Mouse (Mus musculus) bone marrow macrophage, adult 2 months (primary cell): ENCODE measurements around the gene Zswim5.

ENCODE experiments used
- CTCF ChIP-seq: IDR thresholded peaks from 2 replicates; pipeline ENCODE4 v1.5.1; 2012; ENCODE audit warnings: low read depth, mild to moderate bottlenecking, low read length, moderate library complexity
- POLR2A ChIP-seq: IDR thresholded peaks from 2 replicates; pipeline ENCODE4 v1.6.1; 2012; ENCODE audit warnings: mild to moderate bottlenecking, low read depth, low read length, borderline replicate concordance

GRCm38 (mm10) chr4:116830070-116830368, 47.2 kb upstream of the Zswim5 start:
- TF ChIP-seq CTCF, result no peak
- TF ChIP-seq POLR2A, result no peak
